Mouse (Mus musculus) spleen, adult 18-20 months (tissue): ENCODE measurements around the gene Tbx4.
A peak's percentile ranks its signal among the peaks of the same experiment; 100 is the strongest.

ENCODE experiments used
- DNase-seq, 2 experiments: peaks; one replicate each; pipeline ENCODE4 v3.0.0; 2022; ENCODE audit warnings: mixed read lengths in 2 of 2

Tbx4 gene

DNA sequence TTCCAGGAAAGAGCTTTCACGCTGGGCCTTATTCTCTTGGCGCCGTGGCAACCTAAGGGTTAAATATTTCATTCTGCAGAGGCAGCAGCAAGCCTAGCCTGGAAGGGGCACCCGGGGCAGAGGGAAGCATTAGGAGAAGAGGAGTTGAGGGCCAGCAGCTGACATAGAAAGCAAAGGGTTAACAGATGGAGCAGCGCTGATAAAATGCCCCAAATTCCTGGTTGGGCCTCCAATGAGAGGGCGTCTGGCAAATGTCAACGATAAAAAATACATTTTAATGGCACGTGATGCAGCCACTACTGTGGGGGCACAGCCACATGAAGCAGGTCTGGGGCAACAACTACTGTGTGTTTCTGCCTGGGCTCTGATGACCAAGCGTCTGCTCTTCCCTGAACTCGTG lies 23.9 kb downstream of the Tbx4 start:
- no peak for DNase-seq

DNA sequence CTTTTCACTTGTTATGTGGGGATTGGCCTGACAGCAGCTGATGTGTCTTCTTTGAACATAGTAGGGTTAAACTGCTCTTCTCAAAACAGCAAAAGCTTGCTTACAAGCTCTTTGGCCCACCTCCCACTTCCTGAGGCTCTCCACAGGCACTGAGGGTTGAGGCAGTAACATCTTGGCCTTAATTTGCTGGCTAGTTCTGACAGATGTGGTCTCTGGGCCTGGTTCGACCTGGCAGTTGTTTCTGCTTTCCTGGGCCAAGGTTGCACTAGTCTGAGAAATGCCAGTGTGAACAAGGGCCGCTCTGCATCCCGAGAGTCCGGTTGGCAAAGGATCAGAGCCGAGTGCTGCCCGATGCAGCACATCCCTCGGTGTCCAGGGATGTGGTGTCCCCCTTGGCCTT lies 27.3 kb downstream of the Tbx4 start:
- DNase-seq = no peak

DNA sequence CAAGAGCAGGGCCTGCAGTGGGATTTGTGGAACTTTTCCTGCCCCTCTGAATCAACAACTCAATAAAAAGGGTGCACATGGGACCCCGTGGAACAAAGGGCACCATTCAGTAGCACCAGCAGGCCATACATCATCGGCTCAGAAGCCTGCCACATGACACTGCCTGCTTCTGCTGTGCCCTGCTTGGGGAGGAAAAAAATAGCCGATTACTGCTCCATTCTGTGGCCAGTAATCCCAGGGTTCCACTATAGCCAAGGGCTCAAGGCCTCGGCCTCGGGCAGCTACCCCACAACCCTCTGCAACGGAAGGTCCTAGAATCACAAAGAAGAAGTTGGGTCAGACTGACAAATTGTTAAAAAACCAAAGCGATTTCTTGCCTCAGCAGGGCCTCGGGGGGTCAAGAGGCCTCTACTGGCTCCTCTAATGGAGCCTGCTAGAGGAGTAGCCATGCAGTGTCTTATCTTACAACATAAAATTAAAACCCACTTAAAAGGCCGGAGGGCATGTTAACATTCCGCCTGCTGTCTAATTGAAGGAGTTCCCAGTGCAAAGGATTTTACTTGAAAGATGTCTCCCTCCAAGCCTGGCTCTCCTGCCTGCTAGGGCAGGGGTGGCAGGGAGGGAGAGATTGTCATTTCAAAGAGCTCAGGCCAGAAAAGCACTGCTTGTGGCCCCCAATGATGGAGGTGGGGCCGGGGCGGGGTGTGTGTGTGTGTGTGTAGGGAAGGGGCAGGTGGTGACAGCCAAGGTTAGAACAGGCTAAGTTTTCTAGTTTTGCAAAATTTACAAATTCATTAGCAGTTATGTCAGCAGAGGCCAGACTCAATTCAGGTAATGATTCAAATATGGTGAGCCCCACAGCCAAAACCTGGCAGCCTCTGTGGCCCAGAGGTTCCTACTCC lies 31.1 kb downstream of the Tbx4 start:
- no peak for DNase-seq

DNA sequence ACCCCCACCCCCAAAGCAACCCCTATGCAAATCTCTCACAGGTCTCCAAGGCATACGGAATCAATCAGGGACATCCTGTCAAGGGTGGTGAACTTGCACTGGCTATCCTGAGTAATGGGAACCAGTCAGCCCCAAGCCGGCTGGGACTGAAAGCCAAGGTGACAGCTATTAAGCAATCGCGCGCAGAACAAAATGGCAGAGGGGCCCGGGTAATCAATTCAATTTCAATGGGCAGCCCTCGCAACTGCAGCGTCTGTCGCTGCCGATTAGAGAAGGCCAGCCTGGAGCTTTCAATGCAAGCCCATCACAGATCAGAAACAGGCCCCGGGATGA lies 31.7 kb downstream of the Tbx4 start:
- DNase-seq = no peak

DNA sequence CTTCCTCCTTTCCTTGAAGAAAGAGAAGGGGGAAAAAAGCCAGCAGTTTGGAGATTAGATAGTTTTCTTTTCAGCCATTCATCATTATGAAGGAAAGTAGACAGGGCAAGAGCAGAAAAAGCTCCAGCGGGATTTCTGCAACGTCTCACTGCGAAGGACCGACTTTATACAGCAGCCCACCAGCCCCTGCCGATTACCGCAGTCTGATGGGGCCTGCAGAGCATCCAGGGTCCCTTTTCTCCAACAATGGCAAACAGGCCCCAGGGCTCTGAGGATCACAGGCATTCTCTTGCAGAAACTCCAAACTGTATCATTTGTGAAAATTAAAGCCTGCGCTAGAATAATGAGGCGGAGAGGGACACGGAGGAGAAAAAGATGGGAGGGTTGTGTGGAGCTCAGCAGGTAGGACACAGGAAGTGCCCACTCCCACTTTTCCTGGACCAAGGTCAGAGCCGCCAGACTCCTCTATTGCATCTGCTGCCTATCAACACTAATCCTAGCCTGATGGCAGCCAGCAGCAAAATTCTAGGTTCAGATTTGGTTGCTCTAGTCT lies 32.2 kb downstream of the Tbx4 start:
- DNase-seq = no peak

DNA sequence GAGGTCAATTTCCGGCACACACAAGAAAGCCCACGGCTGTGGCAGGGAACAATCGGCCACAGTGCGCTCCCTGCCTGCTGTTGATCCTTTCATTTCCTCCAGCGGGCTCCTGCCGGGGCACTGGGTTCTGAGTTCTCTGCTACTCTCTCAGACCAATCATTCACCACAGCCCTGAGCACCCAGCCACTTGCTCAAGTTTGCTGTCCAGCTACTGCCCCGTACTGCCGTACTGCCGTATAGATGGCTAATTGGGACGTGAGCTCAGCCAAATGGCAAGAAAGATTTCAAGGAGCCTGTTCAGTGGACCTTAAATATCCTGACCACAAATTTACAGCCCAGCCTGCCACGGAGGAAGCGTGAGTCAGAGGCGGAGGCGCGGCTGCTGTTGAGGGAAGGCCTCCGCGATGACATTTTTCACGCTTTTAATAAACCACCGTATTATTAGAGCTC lies 39.1 kb downstream of the Tbx4 start:
- DNase-seq = peak in 1 of 2 experiments; percentile 13

DNA sequence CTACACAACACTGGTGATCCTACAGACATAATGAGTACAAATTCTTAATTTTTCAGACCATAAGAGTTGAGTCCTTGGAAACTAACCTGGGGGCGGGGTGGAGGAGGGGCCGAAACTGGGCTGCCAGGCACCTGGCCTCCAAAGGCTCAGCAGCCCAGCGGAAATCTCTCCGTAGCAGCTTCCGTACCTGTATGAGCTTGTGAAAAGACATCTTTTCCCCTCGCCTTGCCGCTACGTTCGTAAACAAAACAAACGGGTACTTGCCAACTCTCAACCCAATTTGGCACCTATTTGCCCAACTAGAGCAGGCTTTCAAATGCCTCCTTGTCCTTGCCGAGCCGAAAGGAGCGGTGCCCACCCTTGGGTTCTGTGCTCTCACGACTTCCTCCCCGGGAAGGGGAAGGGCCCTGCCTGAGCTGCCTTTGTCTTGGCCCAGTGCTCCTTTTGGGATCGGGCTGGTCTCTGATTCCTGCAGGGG lies 40.1 kb downstream of the Tbx4 start:
- no peak for DNase-seq

DNA sequence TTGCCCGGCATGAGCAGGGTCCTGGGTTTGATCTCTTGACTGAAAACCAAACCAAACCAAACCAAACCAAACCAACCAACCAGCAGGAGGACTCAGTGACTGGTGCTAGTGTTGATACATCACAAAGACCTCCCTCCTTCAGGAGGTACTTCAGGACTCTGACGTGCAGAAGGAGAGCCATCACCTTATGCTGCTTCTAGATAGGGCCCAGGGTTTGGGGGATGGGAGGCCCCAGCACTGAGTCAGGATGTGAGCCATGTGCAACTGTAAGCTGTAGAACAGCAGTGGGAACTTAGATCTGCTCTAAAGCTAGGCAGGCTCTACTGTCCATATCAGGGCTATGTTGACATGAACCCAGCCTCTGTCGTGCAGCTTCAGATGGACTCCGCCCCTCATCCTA lies 41.9 kb downstream of the Tbx4 start:
- no peak for DNase-seq

DNA sequence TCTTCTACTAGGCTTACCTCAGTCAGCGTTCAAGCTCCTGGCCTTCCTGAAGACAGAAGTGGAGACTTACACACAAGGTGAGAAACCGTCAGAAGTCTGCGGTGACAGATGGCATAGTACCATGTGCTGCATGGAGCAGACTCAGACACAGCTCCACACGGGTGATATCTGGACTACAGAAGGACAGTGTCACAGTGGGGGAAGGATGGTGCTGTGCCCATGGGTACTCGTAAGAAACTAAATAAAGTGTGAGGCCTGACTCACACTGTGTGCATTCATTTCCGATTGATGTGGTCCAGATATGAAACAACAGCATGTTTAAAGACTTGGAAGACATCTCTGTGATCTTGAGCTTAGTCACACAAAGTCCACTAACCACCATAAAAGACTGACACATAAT lies 43.4 kb downstream of the Tbx4 start:
- no peak for DNase-seq

DNA sequence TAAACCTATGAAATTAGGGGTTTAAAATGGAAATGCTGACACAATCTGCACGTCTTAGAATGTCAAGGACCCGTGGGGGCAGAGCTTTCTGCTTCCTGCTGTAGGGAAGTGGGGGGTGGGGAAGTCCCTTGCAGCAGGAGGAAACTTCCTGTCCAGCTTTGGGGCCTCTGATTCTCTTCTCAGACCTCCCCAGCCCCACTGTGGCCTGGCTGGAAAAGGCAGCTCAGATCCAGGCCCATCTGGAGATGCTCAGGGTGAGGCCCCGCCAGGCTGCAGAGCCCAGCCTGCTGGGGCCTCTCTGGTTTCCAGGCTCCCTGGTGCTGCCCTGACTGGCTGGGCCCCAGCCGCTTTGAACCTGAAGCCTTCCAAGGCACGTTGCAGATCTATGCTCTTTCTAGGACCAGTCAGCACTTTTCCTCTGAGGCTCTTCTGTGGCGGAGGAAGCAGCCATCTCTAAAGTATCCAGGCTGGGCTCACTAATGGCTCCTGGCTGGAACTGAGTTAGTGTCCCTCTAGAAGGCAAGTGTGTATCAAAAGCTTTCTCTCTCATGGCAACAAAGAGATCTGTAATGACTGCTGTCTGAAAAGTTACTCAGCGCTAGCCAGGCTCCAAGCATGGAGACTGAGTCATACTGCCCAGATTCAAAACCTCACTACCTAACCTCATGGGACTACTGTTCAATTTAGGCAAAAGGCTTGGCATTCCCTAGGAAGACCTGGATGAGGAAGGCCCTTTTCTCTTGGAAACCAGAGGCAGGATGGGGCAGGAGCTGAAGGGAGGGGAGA lies 55.8 kb downstream of the Tbx4 start:
- DNase-seq = no peak

DNA sequence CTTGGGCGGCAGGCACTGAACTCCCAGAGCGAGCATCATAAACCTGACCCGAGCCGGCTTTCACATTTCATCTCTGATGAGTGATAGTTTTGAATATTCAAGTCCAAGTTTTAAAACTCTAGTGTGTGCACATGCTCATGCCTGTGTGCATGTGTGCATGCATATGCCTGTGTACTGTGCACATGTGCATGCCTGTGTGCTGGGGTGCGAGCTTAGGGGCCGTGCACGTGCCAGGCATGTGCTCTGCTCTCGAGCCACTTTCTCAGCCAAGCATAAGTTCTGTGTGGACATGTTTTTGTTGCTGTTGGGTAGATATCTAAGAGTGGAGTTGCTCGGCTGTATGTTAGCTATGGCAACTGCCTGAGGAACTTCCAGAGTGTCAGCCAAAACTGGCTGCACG lies 62.5 kb downstream of the Tbx4 start:
- no peak for DNase-seq

DNA sequence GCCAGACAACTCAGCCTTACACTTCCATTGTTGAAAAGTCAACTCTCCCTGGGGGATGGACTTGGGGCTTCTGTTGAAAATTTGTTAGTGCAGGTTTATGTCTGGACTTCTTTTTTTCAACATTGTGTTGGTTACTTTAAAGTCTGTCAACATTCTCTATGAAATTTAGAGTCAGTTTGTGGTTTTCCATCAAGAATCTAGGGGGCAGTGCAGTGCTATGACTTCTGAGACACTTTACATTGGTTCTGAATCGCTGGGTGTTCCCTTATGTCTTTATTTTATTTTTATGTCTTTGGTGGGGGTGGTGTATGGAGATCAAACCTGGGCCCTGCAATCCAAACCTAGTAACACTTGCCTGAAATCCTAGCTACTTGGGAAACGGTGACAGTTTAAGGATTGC lies 63.5 kb downstream of the Tbx4 start:
- DNase-seq = no peak

DNA sequence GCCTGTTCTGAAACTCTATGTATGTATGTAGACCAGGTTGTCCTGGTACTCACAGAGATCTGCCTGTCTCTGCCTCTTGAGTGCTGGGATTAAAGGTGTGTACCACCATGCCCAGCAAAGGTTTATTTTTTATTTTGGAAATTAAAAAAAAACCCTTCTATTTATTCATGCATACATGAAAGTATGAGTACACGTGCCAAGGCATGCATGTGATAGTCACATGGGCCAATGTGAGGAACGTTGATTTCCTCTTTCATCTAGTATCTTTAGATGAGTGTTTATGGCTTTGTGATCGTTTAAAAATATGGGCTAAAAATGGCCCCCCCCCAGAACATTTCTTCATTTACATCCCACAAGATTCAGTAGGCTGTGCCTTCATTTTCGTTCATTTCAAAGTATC lies 66.3 kb downstream of the Tbx4 start:
- DNase-seq = no peak

DNA sequence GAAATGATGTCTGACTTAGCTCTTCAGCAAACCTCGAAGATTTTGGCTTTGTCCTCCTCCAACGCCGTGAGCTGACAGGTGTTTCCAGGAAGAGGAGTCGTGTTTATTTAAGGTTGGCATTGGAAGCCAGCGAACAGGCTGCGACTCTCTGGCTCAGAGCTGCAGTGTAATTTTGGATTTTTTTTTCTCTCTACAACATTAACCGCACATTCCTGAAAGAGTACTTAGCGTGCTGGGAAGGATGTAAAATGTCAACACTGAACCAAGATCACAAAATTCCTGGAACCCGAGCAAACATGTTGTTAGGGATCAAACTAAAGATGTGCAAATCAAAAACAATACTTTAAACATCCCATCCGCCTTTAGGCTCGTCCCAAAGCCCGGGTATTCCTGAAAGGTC lies 69.4 kb downstream of the Tbx4 start:
- no peak for DNase-seq

DNA sequence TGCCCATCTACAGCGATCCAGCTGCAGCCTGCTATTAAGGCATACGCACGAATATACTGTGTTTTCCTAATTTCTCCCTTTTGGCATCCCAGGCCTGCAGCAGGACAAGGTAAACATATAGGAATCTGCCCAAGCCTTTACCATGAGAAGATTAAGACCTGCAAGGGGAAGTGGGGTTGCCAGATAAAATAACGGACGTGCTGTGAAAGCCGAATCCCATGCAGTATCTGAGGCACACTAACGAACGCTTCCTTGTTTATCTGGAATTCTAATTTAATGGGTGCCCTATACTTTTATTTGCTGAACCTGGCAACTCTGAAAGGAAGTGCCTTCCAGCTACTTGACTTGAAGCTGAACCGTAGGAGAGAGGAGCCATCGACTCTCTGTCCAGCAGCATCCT lies 70.2 kb downstream of the Tbx4 start:
- no peak for DNase-seq

DNA sequence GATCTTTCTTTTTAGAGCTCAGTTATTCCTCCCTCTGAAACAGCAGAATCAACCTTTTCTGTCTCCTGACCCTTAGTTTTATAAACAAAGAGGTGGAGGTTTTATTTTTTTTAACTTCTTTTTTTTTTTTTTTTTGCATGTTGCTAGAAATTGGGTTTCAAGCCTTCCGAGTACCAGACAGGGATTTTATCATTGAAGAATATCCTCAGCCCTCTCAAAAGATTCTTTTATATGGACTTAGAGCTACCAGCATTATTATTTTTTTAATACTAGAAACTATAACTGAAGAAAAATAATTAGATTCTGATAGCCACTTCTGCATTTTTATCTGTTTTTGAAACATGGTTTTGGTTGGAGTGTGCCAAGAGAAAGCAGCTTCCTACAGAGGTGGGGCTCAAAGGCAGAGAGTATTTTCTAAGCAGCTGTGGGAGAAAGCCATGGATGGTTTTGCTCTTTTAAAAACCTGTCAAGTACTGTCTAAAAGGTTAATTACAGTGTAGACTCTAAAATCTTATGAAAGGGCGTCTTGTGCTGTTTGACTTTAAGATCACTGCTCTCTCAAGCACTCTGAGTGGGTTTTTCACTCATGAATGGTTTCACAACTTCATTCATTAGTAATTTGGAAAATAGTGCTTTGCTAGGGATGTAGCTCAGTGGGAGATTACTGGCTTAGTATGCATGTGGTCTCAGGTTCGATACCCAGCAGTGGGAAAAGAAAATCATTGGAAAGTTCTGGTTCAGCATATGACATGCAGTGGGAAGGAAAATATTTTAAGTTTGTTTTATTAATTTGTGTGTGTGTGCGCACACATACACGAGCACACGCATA lies 70.9 kb downstream of the Tbx4 start:
- DNase-seq = no peak

DNA sequence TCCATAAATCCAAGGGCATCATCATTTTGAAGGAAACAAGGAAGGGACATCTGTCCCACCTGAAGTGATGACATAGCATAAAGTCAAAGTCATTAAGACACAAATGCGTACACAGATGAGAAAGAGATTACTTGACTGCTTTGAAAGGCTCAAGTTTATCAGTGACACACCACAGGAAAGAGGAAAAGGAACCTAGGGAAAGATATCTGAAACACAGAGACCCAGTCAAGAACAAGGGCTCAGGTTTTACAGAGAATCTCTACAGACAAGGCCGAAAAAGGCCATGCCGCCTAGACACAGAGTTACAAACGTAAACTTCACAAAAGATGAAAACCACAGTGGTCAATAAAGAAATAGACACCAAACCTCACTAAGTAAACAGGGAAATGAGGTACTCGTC lies 73.6 kb downstream of the Tbx4 start:
- no peak for DNase-seq

DNA sequence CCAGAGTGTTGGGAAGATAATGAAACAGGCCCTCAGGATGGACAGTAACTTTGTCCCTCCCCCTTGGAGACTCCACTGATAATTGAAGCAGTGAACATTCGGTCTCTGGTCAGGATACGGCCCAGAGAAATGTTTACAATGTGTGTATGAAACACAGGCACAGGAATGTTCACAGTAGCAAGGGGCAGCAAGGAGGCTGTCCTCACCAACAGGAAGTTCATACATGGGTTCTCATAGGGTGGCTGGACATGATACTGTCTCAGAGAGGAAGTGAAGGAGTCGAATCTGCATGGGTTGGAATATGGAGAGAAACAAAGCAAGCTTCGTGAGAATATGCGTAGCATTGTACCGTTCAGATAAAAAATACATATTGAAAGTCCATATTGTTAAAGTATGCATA lies 74.1 kb downstream of the Tbx4 start:
- no peak for DNase-seq

DNA sequence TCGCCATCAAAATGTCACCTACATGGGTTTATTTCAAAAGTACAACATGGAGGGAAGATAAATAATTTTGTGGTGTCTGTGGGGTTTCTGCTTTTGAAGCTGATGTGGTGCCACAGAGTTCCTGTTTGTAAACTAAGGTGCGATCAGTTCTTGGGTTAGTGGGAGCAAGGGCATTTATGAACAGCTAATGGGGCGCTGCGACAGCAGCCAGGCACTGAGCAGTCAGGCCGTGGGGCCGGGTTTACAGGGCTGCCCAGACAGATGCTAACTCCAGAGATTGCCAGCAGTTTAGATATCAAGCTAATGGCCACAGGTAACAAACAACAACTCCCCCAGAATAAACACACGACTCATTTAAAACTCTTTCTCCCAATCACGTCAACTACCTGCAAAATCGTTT lies 75.3 kb downstream of the Tbx4 start:
- no peak for DNase-seq
